Comparison of ENCODE assay signal across 7 mouse cellular contexts in the genomic region with DNA sequence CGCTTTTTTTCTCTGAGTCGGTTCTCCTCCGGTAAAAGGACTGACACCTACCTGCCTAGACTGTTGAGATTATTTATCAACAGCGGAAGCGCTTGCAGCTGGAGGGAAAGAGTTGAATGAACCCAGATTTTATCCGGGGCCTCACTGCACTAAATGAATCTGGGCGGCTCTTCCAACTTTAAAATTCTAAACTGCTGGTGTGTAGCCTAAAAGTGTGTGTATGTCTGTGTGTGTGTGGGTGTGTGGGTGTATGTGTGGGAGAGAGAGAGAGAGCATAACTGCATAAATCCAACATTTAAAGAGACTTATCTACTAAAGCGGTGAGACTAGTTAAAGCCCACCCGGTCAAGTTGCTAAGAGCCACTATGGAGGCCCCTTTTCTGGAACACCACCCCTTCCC. TPM values are rescaled to one million over a fixed set of nuclear protein-coding genes. Genes with fewer than 3 reads are reported as not detected.
DNase-seq lines count a peak whose midpoint lies in the region; ATAC-seq and TF ChIP-seq lines count a peak whose summit lies in the region.

No protein-coding gene starts in this region.

- no peaks in the 10 kb centered on the region for H3K27me3 ChIP-seq in lung, embryonic 16.5 days (ENCODE audit: control insufficient read depth, insufficient read depth, low read depth, low read length)
- no peaks in the 10 kb centered on the region for H3K27me3 ChIP-seq in forebrain, embryonic 10.5 days (ENCODE audit: poor library complexity, severe bottlenecking)
- no peaks in the 10 kb centered on the region for H3K27me3 ChIP-seq in intestine, postnatal 0 days (replicated peaks; ENCODE audit: control insufficient read depth, insufficient read depth, low read length)
- H3K27me3 ChIP-seq in neural tube, embryonic 14.5 days (ENCODE audit: control insufficient read depth, insufficient read depth, low read length), result no peaks in the 10 kb centered on the region

- H3K36me3 ChIP-seq in lung, embryonic 16.5 days (ENCODE audit: control insufficient read depth, insufficient read depth, low read length), result no peaks in the 10 kb centered on the region
- peaks cover 21% of the 10 kb centered on the region for H3K36me3 ChIP-seq in forebrain, embryonic 10.5 days (replicated peaks)
- 0 out of 2 replicates have a peak, but pooled peaks cover 3% of the 10 kb centered on the region for H3K36me3 ChIP-seq in intestine, postnatal 0 days (ENCODE audit: control insufficient read depth, insufficient read depth)
- no peaks in the 10 kb centered on the region for H3K36me3 ChIP-seq in neural tube, embryonic 14.5 days (ENCODE audit: control insufficient read depth, insufficient read depth, low read length)

- no peak for DNase-seq in lung, postnatal 25 days (ENCODE audit: low spot score)
- no peak for DNase-seq in forebrain, embryonic 10.5 days (ENCODE audit: extremely low spot score, low spot score)
- no peak for DNase-seq in adrenal gland, postnatal 10 days

- no peak for TF ChIP-seq CTCF in intestine, postnatal 0 days (IDR thresholded peaks at IDR 0.05; ENCODE audit: low read depth)

- peak overlapping the region; percentile 63; the same call in 1 of the 2 replicates for H3K27ac ChIP-seq in lung, embryonic 16.5 days (ENCODE audit: low read length)
- peak overlapping the region; percentile 92 for H3K27ac ChIP-seq in forebrain, embryonic 10.5 days
- peak overlapping the region; percentile 69 for H3K27ac ChIP-seq in intestine, postnatal 0 days (ENCODE audit: low read depth, low read length)
- H3K27ac ChIP-seq in neural tube, embryonic 14.5 days (ENCODE audit: low read depth, low read length), result peak overlapping the region; percentile 49; the same call in 1 of the 2 replicates

- peak overlapping the region; percentile 75 for H3K9ac ChIP-seq in lung, embryonic 16.5 days (ENCODE audit: low read length)
- H3K9ac ChIP-seq in intestine, postnatal 0 days (ENCODE audit: low read depth, low read length), result peak overlapping the region; percentile 83
- H3K9ac ChIP-seq in neural tube, embryonic 14.5 days (replicated peaks; ENCODE audit: low read depth, low read length), result peak overlapping the region; percentile 52

- ATAC-seq in lung, embryonic 16.5 days (ENCODE audit: low read depth), result no peak
- ATAC-seq in intestine, postnatal 0 days, result no peak
- ATAC-seq in neural tube, embryonic 14.5 days (ENCODE audit: low read depth), result no peak
- no peak for ATAC-seq in cerebellum, adult (ENCODE audit: insufficient number of reproducible peaks, low FRiP score, low TSS enrichment)

- peak overlapping the region; percentile 60 for H3K4me3 ChIP-seq in lung, embryonic 16.5 days (ENCODE audit: low read length)
- peak overlapping the region; percentile 76 for H3K4me3 ChIP-seq in forebrain, embryonic 10.5 days
- peak overlapping the region; percentile 90 for H3K4me3 ChIP-seq in intestine, postnatal 0 days (ENCODE audit: low read depth, low read length)
- peak overlapping the region; percentile 95 for H3K4me3 ChIP-seq in neural tube, embryonic 14.5 days (ENCODE audit: low read depth, low read length)

- 19% methylated on average over 9 of the region's 9 CpGs for WGBS in lung, embryonic 16.5 days
- WGBS in forebrain, embryonic 10.5 days, result 27% methylated on average over 9 of the region's 9 CpGs
- WGBS in intestine, postnatal 0 days, result 18% methylated on average over 9 of the region's 9 CpGs
- WGBS in neural tube, embryonic 14.5 days, result 31% methylated on average over 9 of the region's 9 CpGs

- H3K4me1 ChIP-seq in lung, embryonic 16.5 days (replicated peaks; ENCODE audit: control insufficient read depth, insufficient read depth, low read length), result peaks cover 31% of the 10 kb centered on the region
- H3K4me1 ChIP-seq in forebrain, embryonic 10.5 days, result peaks cover 26% of the 10 kb centered on the region
- no peaks in the 10 kb centered on the region for H3K4me1 ChIP-seq in intestine, postnatal 0 days (replicated peaks; ENCODE audit: control insufficient read depth, insufficient read depth, low read length)
- H3K4me1 ChIP-seq in neural tube, embryonic 14.5 days (ENCODE audit: control insufficient read depth, insufficient read depth, low read length), result peaks cover 6% of the 10 kb centered on the region

- H3K9me3 ChIP-seq in lung, embryonic 16.5 days (ENCODE audit: control insufficient read depth, low read length), result no peaks in the 10 kb centered on the region
- H3K9me3 ChIP-seq in forebrain, embryonic 10.5 days, result no peaks in the 10 kb centered on the region
- H3K9me3 ChIP-seq in intestine, postnatal 0 days (ENCODE audit: control insufficient read depth), result no peaks in the 10 kb centered on the region
- H3K9me3 ChIP-seq in neural tube, embryonic 14.5 days (ENCODE audit: control insufficient read depth, low read length), result no peaks in the 10 kb centered on the region

- peak overlapping the region; percentile 66 for H3K4me2 ChIP-seq in lung, embryonic 16.5 days (ENCODE audit: low read depth, low read length)
- H3K4me2 ChIP-seq in intestine, postnatal 0 days (replicated peaks; ENCODE audit: low read depth), result peak overlapping the region; percentile 93
- H3K4me2 ChIP-seq in neural tube, embryonic 14.5 days (ENCODE audit: low read depth, low read length), result peak overlapping the region; percentile 46

RNA-seq across cellular contexts. Expression of a gene that starts 0.7 kb away (rescaled TPM):
- polyA plus RNA-seq in lung, embryonic 16.5 days (2015; fragmentation: Nextera tagmentation; extraction: Ambion mirVana), result 24.9 and 25.3 TPM in 2 replicates
- 21.7 and 21.8 TPM in 2 replicates for polyA plus RNA-seq in forebrain, embryonic 10.5 days (2016; fragmentation: Nextera tagmentation; extraction: Ambion mirVana)
- 9.0 and 10.3 TPM in 2 replicates for polyA plus RNA-seq in intestine, postnatal 0 days (2015; fragmentation: Nextera tagmentation; extraction: Ambion mirVana)
- 31.3 and 32.4 TPM in 2 replicates for polyA plus RNA-seq in neural tube, embryonic 14.5 days (2014; fragmentation: Nextera tagmentation; extraction: Ambion mirVana)
- 10 to 100 TPM; 23.7 to 26.2 TPM for total RNA-seq in adrenal gland, postnatal 10 days (2021)

RNA-seq across cellular contexts. Expression of a gene that starts 44.0 kb away (rescaled TPM):
- 1.2 and 1.6 TPM in 2 replicates for polyA plus RNA-seq in lung, embryonic 16.5 days (2015; fragmentation: Nextera tagmentation; extraction: Ambion mirVana)
- not detected in 2 replicates for polyA plus RNA-seq in forebrain, embryonic 10.5 days (2016; fragmentation: Nextera tagmentation; extraction: Ambion mirVana)
- 1.5 and 2.1 TPM in 2 replicates for polyA plus RNA-seq in intestine, postnatal 0 days (2015; fragmentation: Nextera tagmentation; extraction: Ambion mirVana)
- polyA plus RNA-seq in neural tube, embryonic 14.5 days (2014; fragmentation: Nextera tagmentation; extraction: Ambion mirVana), result 2.3 and 3.5 TPM in 2 replicates
- under 1 TPM; 0.18 to 0.61 TPM for total RNA-seq in adrenal gland, postnatal 10 days (2021)
